Mouse (Mus musculus): ENCODE results near the gene Dmrtb1.

GRCm38 (mm10) chr4:107718720-107719119 lies 34.7 kb upstream of the Dmrtb1 start:
- TF ChIP-seq CHD2 (IDR thresholded peaks at IDR 0.05; ENCODE audit: low read depth, low read length) = no peak
- TF ChIP-seq MAFK (IDR thresholded peaks at IDR 0.05; ENCODE audit: insufficient read depth, low read depth, low read length) = no peak

All from ES-E14 (cell line).